Mouse (Mus musculus): ENCODE results near the gene Crisp4. TPM values are rescaled to one million over a fixed set of nuclear protein-coding genes. Genes with fewer than 3 reads are reported as not detected.

Crisp4 gene
- not detected for total RNA-seq (2021)
- long read RNA-seq, experiment 1, result 0 reads
- long read RNA-seq, experiment 2, result 0 reads

DNA sequence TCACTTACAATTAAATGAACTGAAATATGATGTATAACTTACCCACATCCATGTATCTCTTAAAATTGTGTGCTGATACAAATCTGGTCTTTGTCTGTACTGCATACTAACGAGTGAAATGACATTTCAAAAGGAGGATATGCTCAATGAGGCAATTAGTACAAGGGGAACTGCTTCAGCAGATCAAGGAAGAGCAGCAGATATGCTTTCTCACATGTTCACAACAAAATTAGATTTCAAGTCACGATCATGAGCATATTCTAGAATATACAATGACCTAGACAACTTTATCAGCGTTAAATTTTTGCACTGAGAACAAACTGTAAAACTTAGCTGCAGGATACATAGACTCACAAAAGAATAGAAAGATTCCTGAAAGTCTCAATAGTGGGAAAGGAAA is at the start of gene Crisp4:
Gene Crisp4 (minus strand): TSS at position 101 of the 400 bp plus-strand sequence.
- no peak for DNase-seq
- intact Hi-C loops (cut with DNase I), result no loop called here

DNA sequence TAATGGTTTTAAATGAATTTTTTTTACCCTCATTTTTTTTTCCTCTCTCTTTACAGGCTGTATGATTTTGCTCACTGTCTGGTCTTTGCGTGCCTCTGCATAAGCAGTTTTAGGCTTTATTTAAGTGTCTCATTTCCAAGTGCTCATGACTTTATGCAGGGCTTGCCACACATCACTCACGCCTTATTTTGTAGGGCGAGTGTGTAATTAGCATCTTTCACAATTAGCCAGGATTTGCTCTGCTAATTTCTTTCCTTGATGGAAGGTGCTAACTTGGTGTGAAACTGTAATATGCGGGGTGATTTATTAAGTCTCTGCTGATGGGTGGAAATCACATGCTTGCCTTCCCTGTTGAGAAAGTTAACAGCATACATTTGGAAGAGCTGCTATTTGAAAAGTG is 46.0 kb upstream of the Crisp4 start:
- no peak for DNase-seq
- intact Hi-C loops (cut with DNase I), result no loop called here

DNA sequence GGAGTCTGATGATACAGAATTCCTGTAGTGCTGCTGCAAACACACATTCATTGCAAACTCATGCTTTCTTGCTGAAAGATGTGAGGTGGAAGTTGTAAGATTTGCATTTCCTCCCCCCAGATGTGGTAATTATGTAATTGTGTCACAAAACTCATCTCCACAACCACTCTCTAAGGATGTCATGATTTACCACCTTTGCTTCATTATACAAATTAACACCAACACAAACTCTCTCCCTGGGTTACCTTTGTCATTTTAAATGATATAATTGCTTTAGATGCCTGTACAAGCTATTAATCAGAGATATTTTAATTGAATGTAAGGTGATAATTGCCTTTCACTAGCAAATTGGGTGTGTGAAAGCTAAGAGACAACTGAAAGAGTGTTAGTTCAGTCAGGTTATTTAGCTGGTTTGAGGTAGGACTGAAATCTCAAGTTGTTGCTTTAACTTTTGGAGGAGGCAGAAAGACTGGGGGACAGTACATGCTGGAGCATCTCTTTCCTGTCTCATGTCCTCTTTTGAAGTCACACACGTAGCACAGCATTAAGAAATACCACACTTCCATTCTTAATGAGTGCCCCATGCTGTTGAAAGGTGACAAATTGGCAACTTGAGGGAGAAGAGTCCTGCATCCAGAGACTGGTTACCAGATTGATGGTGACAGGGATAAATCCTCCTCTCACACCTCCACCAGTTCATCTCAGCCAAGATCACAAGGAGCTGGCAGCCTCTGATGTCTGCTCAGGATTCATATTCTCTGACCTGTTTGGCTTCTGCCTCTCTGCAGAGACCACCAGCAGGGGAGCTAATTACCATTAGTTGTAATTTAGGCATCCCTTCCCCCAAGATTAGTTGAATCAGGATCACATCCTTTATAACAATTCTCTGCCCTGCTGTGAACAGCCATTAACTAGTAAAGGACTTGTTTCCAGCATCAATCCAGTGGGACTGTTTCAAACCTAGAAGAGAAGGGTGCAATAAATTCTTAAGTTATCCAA is 45.3 kb upstream of the Crisp4 start:
- intact Hi-C loops (cut with DNase I), result no loop called here
- DNase-seq, result no peak

DNA sequence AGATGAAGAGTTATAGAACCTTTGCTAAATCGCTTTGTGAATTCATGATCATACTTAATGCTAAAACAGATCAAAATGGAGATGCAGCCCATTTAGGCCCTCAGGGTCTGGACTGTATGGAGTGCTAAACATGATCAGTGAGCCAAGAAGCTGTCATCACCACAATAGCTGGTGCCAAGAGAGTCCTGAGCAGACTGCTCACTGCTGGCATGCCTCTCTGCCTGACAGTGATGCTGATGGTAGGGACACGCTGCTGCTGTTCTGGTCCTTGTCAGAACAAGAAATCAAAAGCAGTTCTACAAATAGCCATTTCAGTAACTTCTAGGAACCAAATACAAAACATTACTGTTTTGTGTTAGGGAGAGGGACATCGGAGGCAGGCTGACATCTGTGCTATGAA is 35.5 kb upstream of the Crisp4 start:
- DNase-seq, result no peak
- intact Hi-C loops (cut with DNase I), result no loop called here

DNA sequence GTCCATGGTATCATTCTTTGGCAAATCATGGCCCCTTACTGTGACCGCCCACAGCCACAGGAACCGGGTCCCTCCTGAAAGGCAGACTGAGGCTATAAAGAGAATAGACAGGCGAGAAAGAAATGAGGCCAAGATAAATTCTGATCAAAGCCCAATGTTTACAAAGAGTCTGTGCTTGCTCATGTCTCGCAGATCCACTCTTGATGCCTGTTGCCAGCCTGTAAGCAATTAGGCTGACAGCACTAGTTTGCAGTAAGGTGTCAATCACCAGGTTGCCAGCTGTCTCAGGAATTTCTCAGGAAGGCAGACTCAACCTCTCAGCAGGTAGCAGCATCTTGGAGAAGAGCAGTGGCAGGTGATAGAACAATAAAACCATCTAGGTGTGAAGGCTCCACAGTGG is 24.9 kb upstream of the Crisp4 start:
- intact Hi-C loops (cut with DNase I), result no loop called here

DNA sequence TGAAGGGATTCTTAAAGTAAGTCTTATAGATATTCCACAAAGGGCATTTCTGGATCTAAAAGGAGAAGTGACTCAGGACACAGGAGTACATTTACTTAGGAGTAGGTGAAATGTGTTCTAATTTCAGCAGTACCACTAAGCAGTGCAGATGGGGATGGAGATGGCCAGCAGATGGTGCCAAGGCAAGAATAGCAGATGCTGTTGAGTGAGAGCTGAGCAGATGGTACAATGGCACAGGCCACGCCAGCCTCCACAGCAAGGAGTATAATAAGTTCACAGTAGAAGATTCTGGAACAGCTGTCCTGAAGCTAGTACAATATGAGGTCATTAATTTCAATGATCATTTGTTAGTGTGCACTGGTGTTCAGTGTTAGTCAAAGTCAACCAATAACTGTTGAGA is 22.6 kb upstream of the Crisp4 start:
- DNase-seq, result no peak
- intact Hi-C loops (cut with DNase I), result no loop called here

More for the DNA sequence above, 24.9 kb upstream of the Crisp4 start:
- no peak for DNase-seq

DNA sequence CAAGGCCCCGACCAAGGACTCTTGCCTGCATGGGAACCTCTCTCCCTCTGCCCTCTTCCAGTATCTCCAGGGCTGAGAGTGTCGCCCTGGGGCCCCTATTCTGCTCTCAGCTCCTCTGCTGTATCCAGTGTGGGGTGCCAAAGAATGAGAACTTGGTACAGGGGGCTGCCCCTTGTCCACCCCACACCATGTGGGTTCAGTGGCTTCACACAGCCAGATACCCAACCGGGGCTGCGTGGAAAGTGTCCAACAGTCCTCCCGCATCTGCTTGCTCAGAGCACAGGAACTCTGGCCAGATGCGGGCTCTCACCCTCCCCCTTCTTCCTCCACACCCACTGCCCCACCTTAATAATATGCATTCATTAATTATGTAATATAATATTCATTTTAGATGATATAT is 13.4 kb upstream of the Crisp4 start:
- no peak for DNase-seq
- intact Hi-C loops (cut with DNase I), result no loop called here

DNA sequence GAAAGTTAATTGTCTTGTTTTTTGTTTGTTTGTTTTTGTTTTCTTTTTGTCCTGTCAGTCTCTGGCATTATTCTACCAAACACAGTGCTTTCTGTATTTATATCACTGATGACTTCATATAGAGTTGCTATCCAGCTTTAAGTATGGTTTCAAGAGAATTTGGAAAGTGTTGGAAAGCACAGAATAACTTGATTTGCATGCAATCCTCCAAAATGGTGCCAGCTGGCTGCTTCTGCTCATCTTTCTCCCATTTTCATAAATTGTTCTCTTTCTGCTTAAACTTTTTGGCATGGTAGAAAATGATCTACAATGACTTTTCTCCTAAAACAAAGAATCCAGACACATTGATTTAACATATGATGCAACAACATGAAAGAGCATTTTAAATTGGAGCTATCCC is 2.5 kb upstream of the Crisp4 start:
- intact Hi-C loops (cut with DNase I), result no loop called here
- DNase-seq, result no peak

DNA sequence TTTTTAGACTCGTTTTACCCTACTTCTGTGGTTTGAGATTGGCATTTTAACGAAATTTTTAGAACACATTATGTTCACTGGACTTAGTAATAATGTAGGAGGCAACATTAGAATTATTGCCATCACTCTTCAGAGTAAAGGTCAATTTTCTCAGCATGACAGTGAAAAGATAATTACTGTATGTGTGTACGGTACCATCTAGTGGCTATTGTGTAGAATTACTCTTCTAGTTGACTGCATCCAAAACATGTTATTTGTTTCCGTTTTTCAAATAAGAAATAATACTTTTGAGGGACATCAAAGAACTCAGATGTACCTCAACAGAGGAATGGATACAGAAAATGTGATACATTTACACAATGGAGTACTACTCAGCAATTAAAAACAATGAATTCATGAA is 14.0 kb downstream of the Crisp4 start:
- intact Hi-C loops (cut with DNase I), result no loop called here

DNA sequence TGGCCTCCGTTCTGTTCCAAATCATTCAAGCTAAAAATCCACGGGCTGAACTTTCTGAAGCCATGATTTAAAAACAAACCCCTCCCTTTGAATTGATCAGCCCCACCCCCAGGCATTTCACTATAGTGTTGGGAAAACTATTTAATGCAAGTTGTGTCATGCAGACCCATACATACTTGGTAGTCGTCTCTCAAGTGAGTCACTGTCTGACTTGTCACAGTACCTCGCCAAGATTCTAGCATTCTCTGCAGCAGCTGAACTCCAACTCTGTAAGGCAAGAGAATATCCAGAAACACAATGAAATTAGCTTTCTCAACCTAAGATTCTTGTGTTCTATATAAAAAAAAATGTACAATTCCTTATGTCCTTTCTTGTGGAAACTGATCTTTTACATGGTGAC is 15.7 kb downstream of the Crisp4 start:
- intact Hi-C loops (cut with DNase I), result no loop called here
- DNase-seq, result no peak

More for the DNA sequence above, 14.0 kb downstream of the Crisp4 start:
- no peak for DNase-seq

DNA sequence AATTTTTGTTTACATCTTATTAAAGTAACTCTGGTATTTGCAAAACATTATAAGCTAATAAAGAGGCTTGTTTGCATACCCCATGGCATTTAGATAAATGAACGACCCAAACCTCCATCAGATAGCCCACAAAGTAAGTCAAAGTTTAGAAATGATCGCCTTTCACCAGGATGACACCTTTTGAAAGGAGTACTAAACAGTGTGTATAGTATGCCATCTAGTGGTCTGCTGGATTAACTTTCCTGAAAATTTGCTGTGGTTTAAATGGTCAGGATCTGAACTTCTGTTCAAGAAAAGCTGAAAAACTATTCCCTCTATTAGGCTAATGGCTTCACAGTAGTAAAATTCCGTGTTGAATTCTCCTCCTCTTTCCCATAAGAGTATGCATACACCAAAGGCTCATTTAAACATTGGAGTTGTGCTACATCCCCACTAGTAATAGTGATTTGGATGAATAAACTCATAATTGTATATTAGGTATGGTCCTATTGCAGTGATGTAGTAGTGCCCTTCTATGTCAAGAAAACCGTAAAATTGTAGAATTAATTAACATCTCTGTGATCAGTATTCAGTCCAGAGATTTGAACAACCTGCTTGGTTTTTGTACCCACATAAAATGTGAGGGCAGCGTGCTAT is 38.9 kb downstream of the Crisp4 start:
- intact Hi-C loops (cut with DNase I), result loop anchor here (10.0 kb wide), 1 partner anchor 942 kb away; no protein-coding TSS in a partner anchor
- DNase-seq, result no peak

DNA sequence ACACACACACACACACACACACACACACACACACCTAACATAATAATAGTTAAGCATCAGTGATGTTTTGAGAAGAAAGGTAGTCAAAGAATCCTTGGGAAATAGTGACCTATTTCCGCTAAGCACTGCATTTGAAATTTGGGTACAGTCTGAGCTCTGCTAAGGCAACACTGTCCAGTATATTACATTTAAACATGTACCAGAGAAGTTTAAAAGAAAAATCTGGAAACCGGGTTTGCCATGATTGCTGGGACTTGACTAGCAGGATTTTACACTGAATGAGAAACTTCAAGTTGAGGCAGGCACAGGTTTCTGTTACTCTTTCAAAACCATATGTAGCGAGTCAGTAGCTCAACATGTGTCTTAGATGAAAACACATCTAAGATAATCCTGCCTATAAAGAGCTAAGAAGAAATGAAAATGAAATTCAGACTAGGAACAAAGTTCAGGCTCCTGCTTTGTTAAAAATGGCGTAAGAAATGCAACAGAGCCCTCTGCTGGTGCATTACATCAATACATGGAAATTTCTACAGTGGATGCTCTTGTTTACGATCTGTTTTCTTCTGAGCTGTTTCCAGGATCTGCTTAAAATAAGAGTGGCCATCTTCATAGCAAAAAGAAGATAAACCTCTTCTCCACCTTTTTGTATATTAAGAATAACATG is 39.7 kb downstream of the Crisp4 start:
- DNase-seq, result no peak
- intact Hi-C loops (cut with DNase I), result loop anchor here (10.0 kb wide), 1 partner anchor 941 kb away; no protein-coding TSS in a partner anchor

DNA sequence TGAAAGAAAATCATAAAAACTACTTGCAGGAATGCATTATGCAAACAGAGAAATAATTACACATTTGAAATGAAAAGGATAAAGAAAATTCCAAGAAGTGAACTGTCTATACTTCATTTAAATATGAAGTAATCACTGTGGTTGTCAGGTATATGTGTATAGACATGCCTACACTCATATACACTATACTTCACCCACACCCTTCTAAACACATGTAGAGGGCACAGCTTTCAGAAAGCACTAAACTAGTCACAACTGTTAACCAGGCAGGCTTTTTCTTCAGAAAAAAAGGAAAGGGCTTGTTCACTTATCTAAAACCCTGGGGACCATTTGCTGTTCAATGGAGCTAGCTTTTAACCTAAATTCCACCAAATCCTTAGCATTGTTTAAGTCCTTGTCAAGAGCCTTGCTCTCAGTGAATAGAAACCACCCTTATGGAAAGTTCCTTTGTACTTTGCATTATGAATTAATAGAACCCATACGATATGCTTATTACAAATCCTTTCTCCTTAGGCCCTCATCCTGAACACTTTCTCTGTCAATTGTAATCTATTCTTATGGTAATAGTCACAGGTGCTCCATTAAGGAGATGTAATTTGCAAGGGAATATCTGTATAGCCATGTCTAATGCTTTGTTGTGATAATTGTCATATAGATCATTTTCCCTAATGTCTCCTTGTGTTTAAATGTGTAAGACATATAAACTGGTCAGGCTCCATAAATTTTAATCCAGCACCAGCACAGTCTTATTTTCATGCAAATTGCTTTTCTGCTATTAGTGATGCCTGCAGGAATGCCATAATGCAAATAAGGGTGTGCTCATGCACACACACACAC is 40.5 kb downstream of the Crisp4 start:
- no peak for DNase-seq
- intact Hi-C loops (cut with DNase I), result loop anchor here (10.0 kb wide), 1 partner anchor 940 kb away; no protein-coding TSS in a partner anchor

Other genes starting within 250 kb of the Crisp4 start
- not detected for gene Defb18, start 91.5 kb upstream of the Crisp4 start, total RNA-seq (2021)
- gene Defb41, start 119.2 kb upstream of the Crisp4 start, total RNA-seq (2021), result not detected